Mouse (Mus musculus): ENCODE data around the gene Card14. TPM values are rescaled to one million over a fixed set of nuclear protein-coding genes. Genes with fewer than 3 reads are reported as not detected.
"Not testable (repeated sequence)": the region's sequence is repeated elsewhere in the genome, so short reads cannot be mapped to it uniquely, and the experiment has no call there.

Gene Card14
- polyA plus RNA-seq, 2 experiments = 1.7 to 2.0 TPM

GRCm38 (mm10) chr11:119265811-119266210, 41.8 kb upstream of the Card14 start:
- no peak overlapping the region for H3K4me2 ChIP-seq (replicated peaks; ENCODE audit: low read depth, low read length, severe bottlenecking)
- H3K4me3 ChIP-seq (replicated peaks; ENCODE audit: low read length) = no peak overlapping the region
- no peak overlapping the region for H3K27ac ChIP-seq (replicated peaks; ENCODE audit: low read depth, low read length)
- H3K9me3 ChIP-seq (ENCODE audit: control insufficient read depth, low read length) = no peaks in the 10 kb centered on the region
- peaks cover 7% of the 10 kb centered on the region for H3K36me3 ChIP-seq (ENCODE audit: control insufficient read depth, insufficient read depth, low read length)
- WGBS = 79% methylated on average over 7 of the region's 7 CpGs
- DNase-seq (ENCODE audit: low spot score) (no peak), ATAC-seq (ENCODE audit: low FRiP score, low read depth) (no peak)
- no peak for TF ChIP-seq POLR2A (IDR thresholded peaks at IDR 0.05; ENCODE audit: borderline replicate concordance, extremely low read depth, insufficient read depth, insufficient read length)
- H3K4me1 ChIP-seq (ENCODE audit: control insufficient read depth, insufficient read depth, low read length) = peaks cover 7% of the 10 kb centered on the region
- H3K9ac ChIP-seq (ENCODE audit: low read depth, low read length, severe bottlenecking) = no peak overlapping the region
- no peaks in the 10 kb centered on the region for H3K27me3 ChIP-seq (ENCODE audit: control insufficient read depth, insufficient read depth, low read length)

GRCm38 (mm10) chr11:119267241-119267674, 40.3 kb upstream of the Card14 start:
- no peak overlapping the region for H3K27ac ChIP-seq (replicated peaks; ENCODE audit: low read depth, low read length)
- no peaks in the 10 kb centered on the region for H3K27me3 ChIP-seq (ENCODE audit: control insufficient read depth, insufficient read depth, low read length)
- peaks cover 7% of the 10 kb centered on the region for H3K36me3 ChIP-seq (ENCODE audit: control insufficient read depth, insufficient read depth, low read length)
- H3K4me3 ChIP-seq (replicated peaks; ENCODE audit: low read length) = peak overlapping the region; percentile 66; the same call in 1 of the 2 replicates
- DNase-seq (ENCODE audit: low spot score) = no peak
- peak overlapping the region; percentile 85 for H3K4me2 ChIP-seq (replicated peaks; ENCODE audit: low read depth, low read length, severe bottlenecking)
- 0 out of 2 replicates have a peak, but pooled peaks have one; percentile 23 for ATAC-seq (ENCODE audit: low FRiP score, low read depth)
- no peak overlapping the region for H3K9ac ChIP-seq (ENCODE audit: low read depth, low read length, severe bottlenecking)
- H3K9me3 ChIP-seq (ENCODE audit: control insufficient read depth, low read length) = no peaks in the 10 kb centered on the region
- WGBS = 64% methylated on average over 6 of the region's 6 CpGs
- H3K4me1 ChIP-seq (ENCODE audit: control insufficient read depth, insufficient read depth, low read length) = peaks cover 7% of the 10 kb centered on the region
- TF ChIP-seq POLR2A (IDR thresholded peaks at IDR 0.05; ENCODE audit: borderline replicate concordance, extremely low read depth, insufficient read depth, insufficient read length) = no peak

GRCm38 (mm10) chr11:119267768-119268556, 39.6 kb upstream of the Card14 start, which contains the start of gene Gaa:
Gaa (plus strand) TSS chr11:119267887.
- DNase-seq (ENCODE audit: low spot score) = peak; percentile 93
- Histone ChIP-seq H3K4me2 (replicated peaks; ENCODE audit: low read depth, low read length, severe bottlenecking) (peak within 1 kb of the TSS; percentile 85), H3K27me3 (ENCODE audit: control insufficient read depth, insufficient read depth, low read length) (no peaks in the 10 kb centered on the region), H3K4me3 (replicated peaks; ENCODE audit: low read length) (peak within 1 kb of the TSS; percentile 66), H3K9ac (ENCODE audit: low read depth, low read length, severe bottlenecking) (peak within 1 kb of the TSS; percentile 65), H3K4me1 (ENCODE audit: control insufficient read depth, insufficient read depth, low read length) (peaks cover 7% of the 10 kb centered on the region), H3K36me3 (ENCODE audit: control insufficient read depth, insufficient read depth, low read length) (peaks cover 9% of the 10 kb centered on the region), H3K9me3 (ENCODE audit: control insufficient read depth, low read length) (no peaks in the 10 kb centered on the region), H3K27ac (replicated peaks; ENCODE audit: low read depth, low read length) (no peak within 1 kb of the TSS)
- 3% methylated on average over 50 of the region's 52 CpGs for WGBS
- peak; percentile 92 for ATAC-seq (ENCODE audit: low FRiP score, low read depth)
- 0 out of 2 replicates have a peak, but pooled peaks have one; percentile 29 for TF ChIP-seq POLR2A (IDR thresholded peaks at IDR 0.05; ENCODE audit: borderline replicate concordance, extremely low read depth, insufficient read depth, insufficient read length)

DNA sequence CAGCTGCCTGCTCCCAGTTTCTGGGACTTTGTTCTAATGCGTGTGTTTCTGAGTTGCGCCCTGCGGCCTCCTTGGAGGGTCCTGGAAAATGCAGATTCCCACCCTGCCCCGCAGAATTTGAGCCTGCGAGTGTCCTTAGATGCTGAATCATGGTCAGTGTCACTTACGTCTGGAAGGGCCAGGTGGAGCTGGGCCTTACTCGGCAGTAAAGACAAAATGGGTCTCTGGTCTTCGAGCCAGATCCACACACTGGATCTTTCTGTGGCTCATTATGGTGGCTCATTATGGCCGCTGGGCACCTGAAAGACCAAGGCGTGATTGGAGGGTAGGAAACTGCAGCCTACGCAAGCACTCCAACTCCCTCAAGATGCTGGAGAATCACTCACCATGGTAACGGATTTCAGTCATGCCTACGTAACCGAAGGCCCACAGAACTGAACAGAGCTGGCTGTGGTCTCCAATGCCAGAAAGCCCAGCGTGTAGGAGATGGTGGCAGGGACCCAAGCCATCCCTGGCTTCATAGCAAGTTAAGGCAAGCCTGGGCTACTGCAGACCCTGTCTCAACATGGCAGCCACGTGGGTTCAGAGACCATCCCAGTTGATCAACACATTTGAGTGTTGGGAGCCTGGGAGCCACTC, 38.9 kb upstream of the Card14 start:
- Histone ChIP-seq H3K9ac (ENCODE audit: low read depth, low read length, severe bottlenecking) (peak overlapping the region; percentile 65), H3K4me1 (ENCODE audit: control insufficient read depth, insufficient read depth, low read length) (peaks cover 7% of the 10 kb centered on the region), H3K4me3 (replicated peaks; ENCODE audit: low read length) (peak overlapping the region; percentile 66), H3K27me3 (ENCODE audit: control insufficient read depth, insufficient read depth, low read length) (no peaks in the 10 kb centered on the region), H3K36me3 (ENCODE audit: control insufficient read depth, insufficient read depth, low read length) (peaks cover 16% of the 10 kb centered on the region), H3K9me3 (ENCODE audit: control insufficient read depth, low read length) (no peaks in the 10 kb centered on the region), H3K27ac (replicated peaks; ENCODE audit: low read depth, low read length) (no peak overlapping the region), H3K4me2 (replicated peaks; ENCODE audit: low read depth, low read length, severe bottlenecking) (peak overlapping the region; percentile 85)
- no peak for TF ChIP-seq POLR2A (IDR thresholded peaks at IDR 0.05; ENCODE audit: borderline replicate concordance, extremely low read depth, insufficient read depth, insufficient read length)
- 76% methylated on average over 16 of the region's 16 CpGs for WGBS
- ATAC-seq (ENCODE audit: low FRiP score, low read depth) (no peak), DNase-seq (ENCODE audit: low spot score) (no peak)

DNA sequence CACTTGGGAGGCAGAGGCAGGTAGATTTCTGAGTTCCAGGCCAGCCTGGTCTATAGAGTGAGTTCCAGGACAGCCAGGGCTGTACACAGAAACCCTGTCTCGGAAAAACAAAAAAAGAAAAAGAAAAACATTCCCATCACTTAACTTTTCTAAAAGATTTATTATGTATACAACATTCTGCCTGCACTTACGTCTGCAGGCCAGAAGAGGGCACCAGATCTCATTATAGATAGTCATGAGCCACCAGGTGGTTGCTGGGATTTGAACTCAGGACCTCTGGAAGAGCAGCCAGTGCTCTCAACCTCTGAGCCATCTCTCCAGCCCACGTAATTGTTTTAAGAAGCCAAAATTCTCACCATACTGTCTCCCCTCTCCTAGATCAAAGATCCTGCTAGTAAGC, 35.1 kb upstream of the Card14 start:
- H3K4me2 ChIP-seq (replicated peaks; ENCODE audit: low read depth, low read length, severe bottlenecking); H3K27ac ChIP-seq (replicated peaks; ENCODE audit: low read depth, low read length); H3K27me3 ChIP-seq (ENCODE audit: control insufficient read depth, insufficient read depth, low read length); ATAC-seq (ENCODE audit: low FRiP score, low read depth); DNase-seq (ENCODE audit: low spot score); H3K4me3 ChIP-seq (replicated peaks; ENCODE audit: low read length); H3K9ac ChIP-seq (ENCODE audit: low read depth, low read length, severe bottlenecking); H3K4me1 ChIP-seq (ENCODE audit: control insufficient read depth, insufficient read depth, low read length); H3K9me3 ChIP-seq (ENCODE audit: control insufficient read depth, low read length): not testable (repeated sequence)
- H3K36me3 ChIP-seq (ENCODE audit: control insufficient read depth, insufficient read depth, low read length) = peaks cover 46% of the 10 kb centered on the region
- WGBS = 69% methylated on average over 3 of the region's 3 CpGs

All from limb, embryonic 14.5 days (tissue).